Mouse (Mus musculus) mature B cell (primary cell): ENCODE measurements around the gene Gpc6.

ENCODE experiments used
- in situ Hi-C: fragments of 300-500 bp; cut with MboI; formaldehyde crosslinking; loops from 2 replicates; pipeline ENCODE4 v1.14.3; 2019

Gene Gpc6

GRCm38 (mm10) chr14:117930105-117930847 is 1005.2 kb downstream of the Gpc6 start:
- in situ Hi-C loops = no loop called here

- in situ Hi-C loops = no loop called here
Measured at GRCm38 (mm10) chr14:117930848-117931816, 1006.0 kb downstream of the Gpc6 start.

GRCm38 (mm10) chr14:117932163-117932851 is 1007.2 kb downstream of the Gpc6 start:
- in situ Hi-C loops = no loop called here

- in situ Hi-C loops = no loop called here
Measured at GRCm38 (mm10) chr14:117938554-117938953, 1013.4 kb downstream of the Gpc6 start.

- in situ Hi-C loops = no loop called here
Measured at GRCm38 (mm10) chr14:117939471-117939870, 1014.4 kb downstream of the Gpc6 start.

GRCm38 (mm10) chr14:117945920-117946503 is 1020.9 kb downstream of the Gpc6 start:
- in situ Hi-C loops = no loop called here

- in situ Hi-C loops = no loop called here
Measured at GRCm38 (mm10) chr14:117951265-117951664, 1026.2 kb downstream of the Gpc6 start.

GRCm38 (mm10) chr14:117951686-117952085 is 1026.6 kb downstream of the Gpc6 start:
- in situ Hi-C loops = no loop called here

GRCm38 (mm10) chr14:117956051-117956450 is 1030.9 kb downstream of the Gpc6 start:
- in situ Hi-C loops = no loop called here

GRCm38 (mm10) chr14:117958389-117958788 is 1033.3 kb downstream of the Gpc6 start:
- in situ Hi-C loops = no loop called here

- in situ Hi-C loops = no loop called here
Measured at GRCm38 (mm10) chr14:117961267-117961666, 1036.2 kb downstream of the Gpc6 start.

GRCm38 (mm10) chr14:117961844-117962243 is 1036.7 kb downstream of the Gpc6 start:
- in situ Hi-C loops = no loop called here

- in situ Hi-C loops = no loop called here
Measured at GRCm38 (mm10) chr14:117962453-117962852, 1037.3 kb downstream of the Gpc6 start.

GRCm38 (mm10) chr14:117972576-117972975 is 1047.5 kb downstream of the Gpc6 start:
- in situ Hi-C loops = no loop called here

GRCm38 (mm10) chr14:117981532-117981931 is 1056.4 kb downstream of the Gpc6 start:
- in situ Hi-C loops = no loop called here

GRCm38 (mm10) chr14:117988444-117988843 is 1063.3 kb downstream of the Gpc6 start:
- in situ Hi-C loops = no loop called here

GRCm38 (mm10) chr14:117990203-117990602 is 1065.1 kb downstream of the Gpc6 start:
- in situ Hi-C loops = no loop called here

GRCm38 (mm10) chr14:117992600-117993256 is 1067.6 kb downstream of the Gpc6 start:
- in situ Hi-C loops = no loop called here

GRCm38 (mm10) chr14:117993845-117994244 is 1068.7 kb downstream of the Gpc6 start:
- in situ Hi-C loops = no loop called here

- in situ Hi-C loops = no loop called here
Measured at GRCm38 (mm10) chr14:118004434-118004833, 1079.3 kb downstream of the Gpc6 start.

GRCm38 (mm10) chr14:118005697-118006096 is 1080.6 kb downstream of the Gpc6 start:
- in situ Hi-C loops = no loop called here
